ENCODE assay signal across 17 mouse cellular contexts in genomic region chr14:61022383-61022782, GRCm38 (mm10). TPM values are rescaled to one million over a fixed set of nuclear protein-coding genes. Genes with fewer than 3 reads are reported as not detected.
DNase-seq lines count a peak whose midpoint lies in the region; ATAC-seq and TF ChIP-seq lines count a peak whose summit lies in the region.
"Had no signal": no experiment of that assay in that cellular context is flagged by ENCODE, and none has a peak within 500 bp of the region (broad histone marks: within the 10 kb centered on the region; RNA-seq: fewer than 3 reads in every experiment).

No protein-coding gene starts in this region.

- no peaks in the 10 kb centered on the region for H3K9me3 ChIP-seq in forebrain, postnatal 0 days (ENCODE audit: low read length)
- no peaks in the 10 kb centered on the region for H3K9me3 ChIP-seq in forebrain, embryonic 13.5 days (replicated peaks)
- H3K9me3 ChIP-seq: embryonic facial prominence, embryonic 12.5 days; kidney, embryonic 15.5 days had no signal

- no peaks in the 10 kb centered on the region for H3K27me3 ChIP-seq in forebrain, postnatal 0 days (ENCODE audit: insufficient read depth, low read length)
- H3K27me3 ChIP-seq in forebrain, embryonic 13.5 days = no peaks in the 10 kb centered on the region
- H3K27me3 ChIP-seq: embryonic facial prominence, embryonic 12.5 days; kidney, embryonic 15.5 days; megakaryocyte, embryonic 14.5 days had no signal

- 0 out of 2 replicates have a peak, but pooled peaks cover 7% of the 10 kb centered on the region for H3K4me1 ChIP-seq in forebrain, postnatal 0 days (ENCODE audit: insufficient read depth)
- H3K4me1 ChIP-seq in forebrain, embryonic 13.5 days = peaks cover 25% of the 10 kb centered on the region
- H3K4me1 ChIP-seq: megakaryocyte, embryonic 14.5 days had no signal

- ATAC-seq in forebrain, postnatal 0 days = no peak
- ATAC-seq in forebrain, embryonic 13.5 days = no peak

- no peak overlapping the region for H3K4me3 ChIP-seq in forebrain, postnatal 0 days (ENCODE audit: low read depth, low read length)
- no peak overlapping the region for H3K4me3 ChIP-seq in forebrain, embryonic 13.5 days
- H3K4me3 ChIP-seq: embryonic facial prominence, embryonic 12.5 days; kidney, embryonic 15.5 days; left cerebral cortex, adult 2 months; megakaryocyte, embryonic 14.5 days had no signal

- H3K9ac ChIP-seq in forebrain, postnatal 0 days = no peak overlapping the region
- no peak overlapping the region for H3K9ac ChIP-seq in forebrain, embryonic 13.5 days
- H3K9ac ChIP-seq: embryonic facial prominence, embryonic 12.5 days; kidney, embryonic 15.5 days had no signal

- no peak overlapping the region for H3K27ac ChIP-seq in forebrain, postnatal 0 days (ENCODE audit: low read depth, low read length)
- no peak overlapping the region for H3K27ac ChIP-seq in forebrain, embryonic 13.5 days
- H3K27ac ChIP-seq: embryonic facial prominence, embryonic 12.5 days; kidney, embryonic 15.5 days; left cerebral cortex, adult 2 months had no signal

- H3K36me3 ChIP-seq in forebrain, postnatal 0 days (ENCODE audit: insufficient read depth) = no peaks in the 10 kb centered on the region
- peaks cover 35% of the 10 kb centered on the region for H3K36me3 ChIP-seq in forebrain, embryonic 13.5 days (ENCODE audit: poor library complexity, severe bottlenecking)
- H3K36me3 ChIP-seq: kidney, embryonic 15.5 days had no signal

- no peak overlapping the region for H3K4me2 ChIP-seq in forebrain, postnatal 0 days (ENCODE audit: low read depth)
- no peak overlapping the region for H3K4me2 ChIP-seq in forebrain, embryonic 13.5 days
- H3K4me2 ChIP-seq: embryonic facial prominence, embryonic 12.5 days; kidney, embryonic 15.5 days had no signal

- DNase-seq in forebrain, postnatal 0 days = no peak
- peak; percentile 7 for DNase-seq in left cerebral cortex, postnatal 4 days
- no peak for DNase-seq in left cerebral cortex, adult 8-10 months (ENCODE audit: low spot score in 2 of 2)
- DNase-seq in urinary bladder, adult 2 months (ENCODE audit: low spot score) = peak; percentile 5
- no peak for DNase-seq in urinary bladder, postnatal 14 days (ENCODE audit: low spot score)
- DNase-seq in T-cell, adult 2 months (ENCODE audit: low spot score) = no peak
- DNase-seq: B cell, adult 2 months; cerebellum, adult 11-12 months; right cerebral cortex, adult 18-20 months; thymus, adult 2 months had no signal

- peak; percentile 14; the same call in 1 of the 2 replicates for TF ChIP-seq CTCF in forebrain, postnatal 0 days (IDR thresholded peaks at IDR 0.05; ENCODE audit: low read depth)

- intact Hi-C loops in left cerebral cortex, postnatal 4 days (cut with DNase I) = no loop called here

- 76% methylated on average over 1 of the region's 1 CpGs for WGBS in forebrain, postnatal 0 days
- WGBS in forebrain, embryonic 13.5 days = 81% methylated on average over 1 of the region's 1 CpGs

RNA-seq across cellular contexts. Expression of gene Tnfrsf19, which starts 23.9 kb away (rescaled TPM):
- 59.5 and 63.1 TPM in 2 replicates for total RNA-seq in forebrain, postnatal 0 days (2014; rRNA removed)
- 52.7 and 56.0 TPM in 2 replicates for polyA plus RNA-seq in forebrain, postnatal 0 days (2015; fragmentation: Nextera tagmentation; extraction: Ambion mirVana)
- polyA plus RNA-seq in forebrain, embryonic 13.5 days (2015; fragmentation: Nextera tagmentation; extraction: Ambion mirVana) = 61.3 and 84.4 TPM in 2 replicates
- 10 to 100 TPM; 76.9 to 81.3 TPM for total RNA-seq in left cerebral cortex, postnatal 4 days (2021)
- 10 to 100 TPM; 44.5 to 52.1 (median 47.5) TPM for total RNA-seq in left cerebral cortex, adult 8-10 months (2022)
- 36.9 and 45.7 TPM in 2 replicates for polyA plus RNA-seq in urinary bladder, adult 2 months (2012; rRNA removed)
- total RNA-seq: common myeloid progenitor, adult 5-6 weeks; granulocyte monocyte progenitor cell, adult 5-6 weeks had no signal

Comparison
In these comparisons a context has a peak if more than half of its experiments do, and no peak if none do; other contexts are left out.
1. DNase-seq: peak in left cerebral cortex, postnatal 4 days (single experiment) and urinary bladder, adult 2 months (single experiment); none in forebrain, postnatal 0 days (single experiment), left cerebral cortex, adult 8-10 months (0 of 2), urinary bladder, postnatal 14 days (single experiment) and T-cell, adult 2 months (single experiment).